Mouse (Mus musculus) heart, postnatal 0 days (tissue): ENCODE measurements around the gene Ccdc85a. TPM values are rescaled to one million over a fixed set of nuclear protein-coding genes. Genes with fewer than 3 reads are reported as not detected.

Experiments used
- ATAC-seq: fragments of 200-750 bp; cut with Nextera tagmentation; 2 replicates; pipeline ENCODE4 v1.8.0; 2017; ENCODE audit warnings: low read depth, moderate number of reproducible peaks, moderate library complexity; ENCODE audit not compliant: insufficient read depth
- DNase-seq: peaks from one replicate; pipeline ENCODE4 v3.0.0-alpha.2; 2016; ENCODE audit warnings: low spot score
- H3K27ac ChIP-seq: fragments of 300-500 bp; sonication (generic); 2 replicates; pipeline ENCODE4 v1.5.1; 2014; ENCODE audit warnings: low read depth, mild to moderate bottlenecking
- H3K27me3 ChIP-seq: fragments of 300-500 bp; sonication (generic); 2 replicates; pipeline ENCODE4 v1.6.1; 2014; ENCODE audit warnings: low read length, mixed read lengths; ENCODE audit not compliant: control insufficient read depth, insufficient read depth
- H3K36me3 ChIP-seq: fragments of 300-500 bp; sonication (generic); replicated peaks from 2 replicates; pipeline ENCODE4 v1.6.1; 2014; ENCODE audit warnings: low read length, mixed read lengths; ENCODE audit not compliant: control insufficient read depth, insufficient read depth
- H3K4me1 ChIP-seq: fragments of 300-500 bp; sonication (generic); 2 replicates; pipeline ENCODE4 v1.6.1; 2014; ENCODE audit warnings: antibody characterized with exemption; ENCODE audit not compliant: control insufficient read depth, insufficient read depth
- H3K4me2 ChIP-seq: fragments of 300-500 bp; sonication (generic); 2 replicates; pipeline ENCODE4 v1.6.1; 2014; ENCODE audit warnings: low read depth, mild to moderate bottlenecking, low read length, moderate library complexity
- H3K4me3 ChIP-seq: fragments of 300-500 bp; sonication (generic); 2 replicates; pipeline ENCODE4 v1.5.1; 2014; ENCODE audit warnings: low read depth, low read length
- H3K9ac ChIP-seq: fragments of 300-500 bp; sonication (generic); replicated peaks from 2 replicates; pipeline ENCODE4 v1.6.1; 2014; ENCODE audit warnings: low read depth, low read length, mixed read lengths
- H3K9me3 ChIP-seq: fragments of 300-500 bp; sonication (generic); replicated peaks from 2 replicates; pipeline ENCODE4 v1.6.1; 2016; ENCODE audit warnings: low read length; ENCODE audit not compliant: control insufficient read depth
- CTCF ChIP-seq: IDR thresholded peaks from 2 replicates; pipeline ENCODE4 v1.5.1; 2016; ENCODE audit warnings: antibody characterized with exemption, control low read depth, low read depth
- EP300 ChIP-seq: IDR thresholded peaks from 2 replicates; pipeline ENCODE4 v1.6.1; 2016; ENCODE audit warnings: antibody characterized with exemption, low read depth
- WGBS: fragments of 180-500 bp; shearing (Covaris S2); extraction: QIAGEN DNeasy Blood & Tissue Kit; methylation state at CpG from one replicate; pipeline ENCODE4 v1.1.7; 2014; 5-methylcytosine and 5-hydroxymethylcytosine counted together
- polyA plus RNA-seq: library from polyadenylated mRNA; unstranded; fragments of >200 nt; fragmentation: Nextera tagmentation; extraction: Ambion mirVana; gene quantifications from 2 replicates; pipeline ENCODE4 v1.2.1, GENCODE M21; 2015
- total RNA-seq: library from RNA; depleted of rRNA; stranded (reverse); fragments of >200 nt; gene quantifications from 2 replicates; pipeline ENCODE4 v1.2.3, GENCODE M21; 2014; ENCODE audit warnings: low replicate concordance

The Ccdc85a gene
- total and polyA plus RNA-seq, 2 experiments from 2014 or later = 2.1 to 2.6 TPM

- peak overlapping the region; percentile 59 for H3K4me3 ChIP-seq
- H3K4me1 ChIP-seq = no peaks in the 10 kb centered on the region
- H3K4me2 ChIP-seq = peak overlapping the region; percentile 67
- ATAC-seq (no peak), DNase-seq (no peak)
- peak overlapping the region; percentile 61 for H3K27ac ChIP-seq
- H3K36me3 ChIP-seq = no peaks in the 10 kb centered on the region
- WGBS = under 1% methylated on average over 62 of the region's 63 CpGs
- TF ChIP-seq CTCF (no peak), EP300 (no peak)
- H3K27me3 ChIP-seq = peaks cover 28% of the 10 kb centered on the region
- no peaks in the 10 kb centered on the region for H3K9me3 ChIP-seq
- H3K9ac ChIP-seq = peak overlapping the region; percentile 50
Observed at GRCm38 (mm10) chr11:28583138-28583910, 800 bp downstream of the Ccdc85a start.

GRCm38 (mm10) chr11:28582218-28582617 lies 1.9 kb downstream of the Ccdc85a start:
- TF ChIP-seq EP300 (peak; percentile 77; the same call in 1 of the 2 replicates), CTCF (no peak)
- H3K9ac ChIP-seq = no peak overlapping the region
- peak overlapping the region; percentile 67 for H3K4me2 ChIP-seq
- no peaks in the 10 kb centered on the region for H3K9me3 ChIP-seq
- peaks cover 28% of the 10 kb centered on the region for H3K27me3 ChIP-seq
- DNase-seq = no peak
- WGBS = 17% methylated on average over 5 of the region's 5 CpGs
- H3K4me1 ChIP-seq = no peaks in the 10 kb centered on the region
- ATAC-seq = peak; percentile 40
- H3K4me3 ChIP-seq = peak overlapping the region; percentile 59
- H3K27ac ChIP-seq = peak overlapping the region; percentile 61; the same call in 1 of the 2 replicates
- H3K36me3 ChIP-seq = no peaks in the 10 kb centered on the region

GRCm38 (mm10) chr11:28572423-28572822 lies 11.7 kb downstream of the Ccdc85a start:
- Histone ChIP-seq H3K4me1 (no peaks in the 10 kb centered on the region), H3K4me2 (no peak overlapping the region), H3K36me3 (no peaks in the 10 kb centered on the region), H3K9ac (no peak overlapping the region), H3K27ac (no peak overlapping the region), H3K9me3 (no peaks in the 10 kb centered on the region), H3K4me3 (no peak overlapping the region), H3K27me3 (no peaks in the 10 kb centered on the region)
- no peak for TF ChIP-seq EP300
- WGBS = 55% methylated on average over 1 of the region's 1 CpGs
- DNase-seq (no peak), ATAC-seq (no peak)

- Histone ChIP-seq H3K9me3 (no peaks in the 10 kb centered on the region), H3K9ac (no peak overlapping the region), H3K27ac (no peak overlapping the region), H3K4me2 (no peak overlapping the region), H3K4me3 (no peak overlapping the region), H3K4me1 (no peaks in the 10 kb centered on the region), H3K36me3 (no peaks in the 10 kb centered on the region), H3K27me3 (no peaks in the 10 kb centered on the region)
- no peak for TF ChIP-seq EP300
- TF ChIP-seq CTCF = no peak
- no peak for DNase-seq
- no peak for ATAC-seq
Observed at GRCm38 (mm10) chr11:28556420-28556819, 27.7 kb downstream of the Ccdc85a start.

- Histone ChIP-seq H3K4me3 (no peak overlapping the region), H3K36me3 (no peaks in the 10 kb centered on the region), H3K27me3 (no peaks in the 10 kb centered on the region), H3K27ac (no peak overlapping the region), H3K9ac (no peak overlapping the region), H3K4me2 (no peak overlapping the region), H3K4me1 (no peaks in the 10 kb centered on the region), H3K9me3 (no peaks in the 10 kb centered on the region)
- WGBS = 79% methylated on average over 2 of the region's 2 CpGs
- no peak for ATAC-seq
- DNase-seq = no peak
- TF ChIP-seq EP300 = no peak
- no peak for TF ChIP-seq CTCF
Observed at GRCm38 (mm10) chr11:28543429-28543828, 40.7 kb downstream of the Ccdc85a start.

GRCm38 (mm10) chr11:28541307-28541706 lies 42.8 kb downstream of the Ccdc85a start:
- Histone ChIP-seq H3K27me3 (no peaks in the 10 kb centered on the region), H3K4me3 (no peak overlapping the region), H3K9me3 (no peaks in the 10 kb centered on the region), H3K27ac (no peak overlapping the region), H3K4me2 (no peak overlapping the region), H3K9ac (no peak overlapping the region), H3K36me3 (no peaks in the 10 kb centered on the region), H3K4me1 (no peaks in the 10 kb centered on the region)
- ATAC-seq (no peak), DNase-seq (no peak)
- 79% methylated on average over 1 of the region's 1 CpGs for WGBS
- TF ChIP-seq EP300 = no peak
- no peak for TF ChIP-seq CTCF
